Mouse (Mus musculus) right cerebral cortex, postnatal 14 days (tissue): ENCODE results near the gene Rasal1.
A peak's percentile ranks its signal among the peaks of the same experiment; 100 is the strongest.

Experiments used
- DNase-seq: peaks from one replicate; pipeline ENCODE4 v3.0.0; 2022

The Rasal1 gene

GRCm38 (mm10) chr5:120648569-120649373, at the start of gene Rasal1:
TSS of gene Rasal1 (plus strand) at chr5:120648812.
- DNase-seq: peak; percentile 86

- DNase-seq: no peak
Measured at GRCm38 (mm10) chr5:120599625-120600024, 49.0 kb upstream of the Rasal1 start.

- DNase-seq: no peak
Measured at GRCm38 (mm10) chr5:120600946-120601668, 47.5 kb upstream of the Rasal1 start.

GRCm38 (mm10) chr5:120602210-120602609, 46.4 kb upstream of the Rasal1 start:
- DNase-seq: no peak

- no peak for DNase-seq
Measured at GRCm38 (mm10) chr5:120603515-120603914, 45.1 kb upstream of the Rasal1 start.

- DNase-seq: peak; percentile 93
Measured at GRCm38 (mm10) chr5:120604839-120605238, 43.8 kb upstream of the Rasal1 start.

GRCm38 (mm10) chr5:120605241-120605661, 43.4 kb upstream of the Rasal1 start:
- DNase-seq: no peak

GRCm38 (mm10) chr5:120605688-120606087, 42.9 kb upstream of the Rasal1 start:
- peak; percentile 93 for DNase-seq

- no peak for DNase-seq
Measured at GRCm38 (mm10) chr5:120606590-120607200, 41.9 kb upstream of the Rasal1 start.

- DNase-seq: no peak
Measured at GRCm38 (mm10) chr5:120607335-120607734, 41.3 kb upstream of the Rasal1 start.

- no peak for DNase-seq
Measured at GRCm38 (mm10) chr5:120609246-120609775, 39.3 kb upstream of the Rasal1 start.

- peak; percentile 41 for DNase-seq
Measured at GRCm38 (mm10) chr5:120610906-120611305, 37.7 kb upstream of the Rasal1 start.

- DNase-seq: no peak
Measured at GRCm38 (mm10) chr5:120611416-120611815, 37.2 kb upstream of the Rasal1 start.

- DNase-seq: peak; percentile 97
Measured at GRCm38 (mm10) chr5:120612442-120612821, 36.2 kb upstream of the Rasal1 start, which contains the start of the genes Rita1 and Ddx54. TSS of gene Rita1 (minus strand) at chr5:120612589. TSS of gene Ddx54 (plus strand) at chr5:120612739.

GRCm38 (mm10) chr5:120612822-120613604, 35.6 kb upstream of the Rasal1 start:
- DNase-seq: peak; percentile 100

- no peak for DNase-seq
Measured at GRCm38 (mm10) chr5:120615903-120616302, 32.7 kb upstream of the Rasal1 start.

GRCm38 (mm10) chr5:120618778-120619177, 29.8 kb upstream of the Rasal1 start:
- DNase-seq: no peak

GRCm38 (mm10) chr5:120619201-120619600, 29.4 kb upstream of the Rasal1 start:
- DNase-seq: peak; percentile 81

- peak; percentile 87 for DNase-seq
Measured at GRCm38 (mm10) chr5:120620375-120621077, 28.1 kb upstream of the Rasal1 start.

GRCm38 (mm10) chr5:120621078-120621765, 27.4 kb upstream of the Rasal1 start:
- DNase-seq: no peak

- DNase-seq: no peak
Measured at GRCm38 (mm10) chr5:120621846-120622197, 26.8 kb upstream of the Rasal1 start.
